Mouse (Mus musculus): ENCODE data around the gene Nrxn3.

DNA sequence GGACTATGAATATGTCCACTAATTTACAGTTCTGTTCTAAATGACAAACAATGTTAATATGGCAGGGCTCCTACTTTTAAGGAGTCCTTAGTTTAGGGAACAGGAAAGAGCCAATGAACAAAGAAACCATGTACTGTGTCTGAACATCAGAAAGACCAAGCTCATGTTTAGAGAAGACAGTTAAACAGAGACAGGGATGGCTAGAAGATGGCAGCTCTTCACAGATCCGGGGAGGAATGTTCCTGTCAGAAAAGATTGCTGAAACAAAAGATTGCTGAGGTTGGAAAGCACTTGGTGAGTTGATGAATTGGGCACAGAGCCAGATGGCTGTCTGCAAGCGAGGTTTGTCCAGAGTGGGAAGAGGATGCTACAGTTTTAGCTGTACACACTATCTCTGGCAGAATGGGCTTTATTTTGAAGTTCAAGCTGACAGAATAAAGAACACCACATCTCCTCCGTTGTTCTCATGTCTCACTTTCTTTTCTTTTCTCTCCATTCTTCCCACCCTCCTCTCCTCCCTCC, 978.3 kb downstream of the Nrxn3 start:
- TF ChIP-seq CTCF (IDR thresholded peaks at IDR 0.05; ENCODE audit: borderline replicate concordance, control insufficient read depth, extremely low read depth, insufficient read depth, low read length, poor library complexity): no peak
- TF ChIP-seq POLR2A (IDR thresholded peaks at IDR 0.05; ENCODE audit: control insufficient read depth, extremely low read depth, insufficient read depth, low read length, poor library complexity): no peak

All from thymus, adult 2 months (tissue).